Mouse (Mus musculus): ENCODE results near the gene Smyd3. TPM values are rescaled to one million over a fixed set of nuclear protein-coding genes. Genes with fewer than 3 reads are reported as not detected.

Smyd3 gene
- polyA plus RNA-seq, 1 experiment from 2014 or later = 12.7 TPM

- DNase-seq (ENCODE audit: low read depth, low spot score) = no peak
- H3K27me3 ChIP-seq = no peaks in the 10 kb centered on the region
- POLR2A ChIA-PET = no interaction called here
- no peak for ATAC-seq
- CTCF ChIA-PET = interaction anchor here (1.5 kb wide), 1 partner anchor 19 kb away, joined by 3 read pairs; no protein-coding TSS in a partner anchor
- TF ChIP-seq CTCF (IDR thresholded peaks at IDR 0.05) = no peak
- in situ Hi-C loops (cut with MboI; ENCODE audit: low pct_unique_long_range_greater_than_20kb) = no loop called here
Measured at GRCm38 (mm10) chr1:179152376-179152775, 365.5 kb downstream of the Smyd3 start.

GRCm38 (mm10) chr1:179151275-179151674 is 366.6 kb downstream of the Smyd3 start:
- in situ Hi-C loops (cut with MboI; ENCODE audit: low pct_unique_long_range_greater_than_20kb) = no loop called here
- POLR2A ChIA-PET = no interaction called here

GRCm38 (mm10) chr1:179149468-179150140 is 368.2 kb downstream of the Smyd3 start:
- in situ Hi-C loops (cut with MboI; ENCODE audit: low pct_unique_long_range_greater_than_20kb) = loop anchor here (5.0 to 10.0 kb wide), 8 partner anchors 83 to 682 kb away; partner anchors contain the start of gene Kif26b
- DNase-seq (ENCODE audit: low read depth, low spot score) (no peak), ATAC-seq (no peak)
- no peaks in the 10 kb centered on the region for H3K27me3 ChIP-seq
- CTCF ChIA-PET = interaction anchor here (0.8 to 1.5 kb wide), 3 partner anchors 25 to 87 kb away, joined by 3 to 4 read pairs (median 3); no protein-coding TSS in a partner anchor
- no peak for TF ChIP-seq CTCF (IDR thresholded peaks at IDR 0.05)
- POLR2A ChIA-PET = no interaction called here

More at GRCm38 (mm10) chr1:179151275-179151674, 366.6 kb downstream of the Smyd3 start:
- DNase-seq (ENCODE audit: low read depth, low spot score) (no peak), ATAC-seq (no peak)
- CTCF ChIA-PET = interaction anchor here (1.5 kb wide), 1 partner anchor 20 kb away, joined by 3 read pairs; no protein-coding TSS in a partner anchor
- peak; percentile 26 for TF ChIP-seq CTCF (IDR thresholded peaks at IDR 0.05)
- H3K27me3 ChIP-seq = no peaks in the 10 kb centered on the region

- no peaks in the 10 kb centered on the region for H3K27me3 ChIP-seq
- in situ Hi-C loops (cut with MboI; ENCODE audit: low pct_unique_long_range_greater_than_20kb) = loop anchor here (5.0 to 10.0 kb wide), 8 partner anchors 86 to 679 kb away; partner anchors contain the start of gene Kif26b
- DNase-seq (ENCODE audit: low read depth, low spot score) = peak; percentile 63
- CTCF ChIA-PET = no interaction called here
- peak; percentile 84 for ATAC-seq
- TF ChIP-seq CTCF (IDR thresholded peaks at IDR 0.05) = peak; percentile 52
- POLR2A ChIA-PET = no interaction called here
Measured at GRCm38 (mm10) chr1:179146730-179147167, 371.1 kb downstream of the Smyd3 start.

- ChIA-PET POLR2A (no interaction called here), CTCF (interaction anchor here (0.5 to 2.3 kb wide), 5 partner anchors 11 to 635 kb away, joined by 3 to 8 read pairs (median 3); no protein-coding TSS in a partner anchor)
- no peak for ATAC-seq
- TF ChIP-seq CTCF (IDR thresholded peaks at IDR 0.05) = no peak
- H3K27me3 ChIP-seq = no peaks in the 10 kb centered on the region
- DNase-seq (ENCODE audit: low read depth, low spot score) = no peak
- in situ Hi-C loops (cut with MboI; ENCODE audit: low pct_unique_long_range_greater_than_20kb) = loop anchor here (10.0 kb wide), 4 partner anchors 168 to 548 kb away; no protein-coding TSS in a partner anchor
Measured at GRCm38 (mm10) chr1:179143154-179143832, 374.5 kb downstream of the Smyd3 start.

- no peak for ATAC-seq
- H3K27me3 ChIP-seq = no peaks in the 10 kb centered on the region
- in situ Hi-C loops (cut with MboI; ENCODE audit: low pct_unique_long_range_greater_than_20kb) = loop anchor here (10.0 kb wide), 4 partner anchors 167 to 547 kb away; no protein-coding TSS in a partner anchor
- TF ChIP-seq CTCF (IDR thresholded peaks at IDR 0.05) = peak; percentile 75
- ChIA-PET CTCF (interaction anchor here (0.7 to 2.3 kb wide), 13 partner anchors 10 to 680 kb away, joined by 3 to 8 read pairs (median 3); no protein-coding TSS in a partner anchor), POLR2A (no interaction called here)
- DNase-seq (ENCODE audit: low read depth, low spot score) = no peak
Measured at GRCm38 (mm10) chr1:179142177-179142576, 375.7 kb downstream of the Smyd3 start.

- no peak for TF ChIP-seq CTCF (IDR thresholded peaks at IDR 0.05)
- ATAC-seq (no peak), DNase-seq (ENCODE audit: low read depth, low spot score) (no peak)
- CTCF ChIA-PET = interaction anchor here (0.9 to 2.3 kb wide), 7 partner anchors 13 to 676 kb away, joined by 3 to 8 read pairs (median 3); no protein-coding TSS in a partner anchor
- H3K27me3 ChIP-seq = no peaks in the 10 kb centered on the region
- POLR2A ChIA-PET = no interaction called here
- in situ Hi-C loops (cut with MboI; ENCODE audit: low pct_unique_long_range_greater_than_20kb) = loop anchor here (10.0 kb wide), 4 partner anchors 166 to 546 kb away; no protein-coding TSS in a partner anchor
Measured at GRCm38 (mm10) chr1:179141071-179141650, 376.7 kb downstream of the Smyd3 start.

GRCm38 (mm10) chr1:179137145-179137477 is 380.7 kb downstream of the Smyd3 start:
- ChIA-PET POLR2A (no interaction called here), CTCF (interaction anchor here (0.8 to 1.7 kb wide), 3 partner anchors 11 to 625 kb away, joined by 3 to 5 read pairs (median 3); no protein-coding TSS in a partner anchor)
- DNase-seq (ENCODE audit: low read depth, low spot score) = no peak
- no peaks in the 10 kb centered on the region for H3K27me3 ChIP-seq
- TF ChIP-seq CTCF (IDR thresholded peaks at IDR 0.05) = peak; percentile 54
- peak; percentile 19 for ATAC-seq
- in situ Hi-C loops (cut with MboI; ENCODE audit: low pct_unique_long_range_greater_than_20kb) = loop anchor here (5.0 kb wide), 1 partner anchor 75 kb away; no protein-coding TSS in a partner anchor

GRCm38 (mm10) chr1:179136461-179137144 is 381.2 kb downstream of the Smyd3 start:
- DNase-seq (ENCODE audit: low read depth, low spot score) (peak; percentile 64), ATAC-seq (peak; percentile 34)
- ChIA-PET POLR2A (no interaction called here), CTCF (interaction anchor here (0.9 kb wide), 1 partner anchor 102 kb away, joined by 3 read pairs; no protein-coding TSS in a partner anchor)
- no peaks in the 10 kb centered on the region for H3K27me3 ChIP-seq
- in situ Hi-C loops (cut with MboI; ENCODE audit: low pct_unique_long_range_greater_than_20kb) = loop anchor here (5.0 kb wide), 1 partner anchor 74 kb away; no protein-coding TSS in a partner anchor
- no peak for TF ChIP-seq CTCF (IDR thresholded peaks at IDR 0.05)

GRCm38 (mm10) chr1:179129995-179130394 is 387.8 kb downstream of the Smyd3 start:
- ChIA-PET POLR2A (no interaction called here), CTCF (no interaction called here)
- TF ChIP-seq CTCF (IDR thresholded peaks at IDR 0.05) = no peak
- ATAC-seq (no peak), DNase-seq (ENCODE audit: low read depth, low spot score) (no peak)
- in situ Hi-C loops (cut with MboI; ENCODE audit: low pct_unique_long_range_greater_than_20kb) = no loop called here
- no peaks in the 10 kb centered on the region for H3K27me3 ChIP-seq
